Mouse (Mus musculus) MEL (cell line): ENCODE data around the gene Cfdp1.

ENCODE experiments used
- CTCF ChIP-seq, 3 experiments: IDR thresholded peaks in 2 of 3; conservative IDR thresholded peaks in 1 of 3; 2 replicates each; pipeline ENCODE4 v1.5.1; 2011 to 2012; ENCODE audit warnings: low read length in 3 of 3, low read depth in 2 of 3, mild to moderate bottlenecking in 2 of 3, improper control_type of control experiment in 1 of 3, inconsistent platforms in 1 of 3, mixed read lengths in 1 of 3, moderate library complexity in 1 of 3; ENCODE audit not compliant: control insufficient read depth in 1 of 3, insufficient read depth in 1 of 3, poor library complexity in 1 of 3, severe bottlenecking in 1 of 3
- E2F4 ChIP-seq: IDR thresholded peaks from 2 replicates; pipeline ENCODE4 v1.6.1; 2011; ENCODE audit warnings: low read depth, low read length, improper control_type of control experiment, borderline replicate concordance
- GATA1 ChIP-seq: IDR thresholded peaks from 2 replicates; pipeline ENCODE4 v1.6.1; 2011; ENCODE audit warnings: low read depth, low read length, improper control_type of control experiment
- MAX ChIP-seq: IDR thresholded peaks from 2 replicates; pipeline ENCODE4 v1.6.1; 2011; ENCODE audit warnings: low read length, improper control_type of control experiment
- MAZ ChIP-seq: IDR thresholded peaks from 2 replicates; pipeline ENCODE4 v1.6.1; 2012; ENCODE audit warnings: low read depth, mild to moderate bottlenecking, inconsistent platforms, low read length, improper control_type of control experiment

DNA sequence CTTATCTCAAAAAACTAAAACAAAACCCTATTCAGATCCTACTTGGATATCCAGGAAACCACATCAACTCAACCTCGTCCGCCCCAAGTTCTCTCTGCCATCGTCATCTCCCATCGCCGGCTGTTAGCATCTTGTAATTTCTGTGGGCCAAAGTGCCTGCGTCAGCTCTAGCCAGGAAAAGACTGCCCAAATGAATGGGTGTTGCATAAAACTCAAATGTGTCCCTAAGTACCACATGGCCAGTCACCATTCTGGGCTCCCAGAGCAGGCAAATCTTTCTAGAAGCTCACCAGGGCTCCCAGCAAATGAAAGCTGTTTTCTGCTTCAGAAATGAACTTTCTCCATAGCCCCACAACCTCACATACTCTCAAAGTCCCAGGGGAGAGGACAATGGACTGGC is 112.5 kb downstream of the Cfdp1 start:
- TF ChIP-seq GATA1 (no peak), MAZ (no peak), E2F4 (no peak), CTCF (IDR thresholded peaks at IDR 0.05 in 2 of 3, conservative IDR thresholded peaks at IDR 0.05 in 1 of 3; ENCODE audit: control insufficient read depth in 1 of 3, insufficient read depth in 1 of 3, low read depth in 2 of 3, low read length in 3 of 3, poor library complexity in 1 of 3, severe bottlenecking in 1 of 3) (no peak), MAX (no peak)
